Mouse (Mus musculus): Measurements from ENCODE around the gene Igfbp2. TPM values are rescaled to one million over a fixed set of nuclear protein-coding genes. Genes with fewer than 3 reads are reported as not detected.
A peak's percentile ranks its signal among the peaks of the same experiment; 100 is the strongest.

Igfbp2 gene
- 379 and 399 TPM in 2 replicates for polyA plus RNA-seq (2015; fragmentation: Nextera tagmentation; extraction: Ambion mirVana)

- WGBS: 2% methylated on average over 44 of the region's 58 CpGs
- H3K27me3 ChIP-seq: no peaks in the 10 kb centered on the region
- H3K9me3 ChIP-seq: no peaks in the 10 kb centered on the region
- peak within 1 kb of the TSS; percentile 57 for H3K9ac ChIP-seq
- H3K4me1 ChIP-seq: peaks cover 44% of the 10 kb centered on the region
- H3K4me3 ChIP-seq: peak within 1 kb of the TSS; percentile 61
- peak within 1 kb of the TSS; percentile 97 for H3K4me2 ChIP-seq
- H3K27ac ChIP-seq: peak within 1 kb of the TSS; percentile 48
- ATAC-seq (ENCODE audit: insufficient number of reproducible peaks, low FRiP score, low TSS enrichment, low read depth): peak; percentile 60; the same call in 1 of the 2 replicates
- no peaks in the 10 kb centered on the region for H3K36me3 ChIP-seq
Observed at GRCm38 (mm10) chr1:72823751-72824706, at the start of gene Igfbp2. TSS of gene Igfbp2 (plus strand) at chr1:72824503.

- no peak overlapping the region for H3K9ac ChIP-seq
- no peaks in the 10 kb centered on the region for H3K27me3 ChIP-seq
- H3K4me3 ChIP-seq: no peak overlapping the region
- WGBS: 31% methylated on average over 6 of the region's 6 CpGs
- H3K36me3 ChIP-seq: no peaks in the 10 kb centered on the region
- H3K4me2 ChIP-seq: no peak overlapping the region
- ATAC-seq (ENCODE audit: insufficient number of reproducible peaks, low FRiP score, low TSS enrichment, low read depth): no peak
- no peaks in the 10 kb centered on the region for H3K9me3 ChIP-seq
- peaks cover 6% of the 10 kb centered on the region; the same call in 1 of the 2 replicates for H3K4me1 ChIP-seq
- no peak overlapping the region for H3K27ac ChIP-seq
Observed at GRCm38 (mm10) chr1:72778789-72779188, 45.5 kb upstream of the Igfbp2 start.

- Histone ChIP-seq H3K4me2 (no peak overlapping the region), H3K4me1 (peaks cover 6% of the 10 kb centered on the region; the same call in 1 of the 2 replicates), H3K4me3 (no peak overlapping the region), H3K27ac (no peak overlapping the region), H3K27me3 (no peaks in the 10 kb centered on the region), H3K9ac (no peak overlapping the region), H3K36me3 (no peaks in the 10 kb centered on the region), H3K9me3 (no peaks in the 10 kb centered on the region)
- ATAC-seq (ENCODE audit: insufficient number of reproducible peaks, low FRiP score, low TSS enrichment, low read depth): no peak
- 39% methylated on average over 7 of the region's 7 CpGs for WGBS
Observed at GRCm38 (mm10) chr1:72780720-72781119, 43.6 kb upstream of the Igfbp2 start.

GRCm38 (mm10) chr1:72783341-72783740 is 41.0 kb upstream of the Igfbp2 start:
- WGBS: 49% methylated on average over 2 of the region's 2 CpGs

GRCm38 (mm10) chr1:72784018-72784417 is 40.3 kb upstream of the Igfbp2 start:
- H3K4me3 ChIP-seq: no peak overlapping the region
- H3K9ac ChIP-seq: no peak overlapping the region
- no peak overlapping the region for H3K4me2 ChIP-seq
- no peaks in the 10 kb centered on the region for H3K27me3 ChIP-seq
- H3K36me3 ChIP-seq: no peaks in the 10 kb centered on the region
- no peaks in the 10 kb centered on the region for H3K9me3 ChIP-seq
- peaks cover 3% of the 10 kb centered on the region; the same call in 1 of the 2 replicates for H3K4me1 ChIP-seq
- WGBS: 23% methylated on average over 7 of the region's 7 CpGs
- ATAC-seq (ENCODE audit: insufficient number of reproducible peaks, low FRiP score, low TSS enrichment, low read depth): no peak
- H3K27ac ChIP-seq: no peak overlapping the region

More at GRCm38 (mm10) chr1:72783341-72783740, 41.0 kb upstream of the Igfbp2 start:
- Histone ChIP-seq H3K4me3 (no peak overlapping the region), H3K9ac (no peak overlapping the region), H3K4me1 (peaks cover 6% of the 10 kb centered on the region; the same call in 1 of the 2 replicates), H3K36me3 (no peaks in the 10 kb centered on the region), H3K27ac (no peak overlapping the region), H3K4me2 (no peak overlapping the region), H3K27me3 (no peaks in the 10 kb centered on the region), H3K9me3 (no peaks in the 10 kb centered on the region)
- no peak for ATAC-seq (ENCODE audit: insufficient number of reproducible peaks, low FRiP score, low TSS enrichment, low read depth)

- WGBS: 57% methylated on average over 3 of the region's 3 CpGs
- Histone ChIP-seq H3K9ac (no peak overlapping the region), H3K4me1 (no peaks in the 10 kb centered on the region), H3K27me3 (no peaks in the 10 kb centered on the region), H3K4me2 (no peak overlapping the region), H3K36me3 (no peaks in the 10 kb centered on the region), H3K9me3 (no peaks in the 10 kb centered on the region), H3K27ac (no peak overlapping the region), H3K4me3 (no peak overlapping the region)
- no peak for ATAC-seq (ENCODE audit: insufficient number of reproducible peaks, low FRiP score, low TSS enrichment, low read depth)
Observed at GRCm38 (mm10) chr1:72790670-72791069, 33.6 kb upstream of the Igfbp2 start.

- no peak overlapping the region for H3K9ac ChIP-seq
- no peak overlapping the region for H3K4me3 ChIP-seq
- no peaks in the 10 kb centered on the region for H3K36me3 ChIP-seq
- H3K27me3 ChIP-seq: no peaks in the 10 kb centered on the region
- ATAC-seq (ENCODE audit: insufficient number of reproducible peaks, low FRiP score, low TSS enrichment, low read depth): no peak
- no peaks in the 10 kb centered on the region for H3K4me1 ChIP-seq
- no peak overlapping the region for H3K4me2 ChIP-seq
- H3K27ac ChIP-seq: no peak overlapping the region
- H3K9me3 ChIP-seq: no peaks in the 10 kb centered on the region
Observed at GRCm38 (mm10) chr1:72791743-72792142, 32.6 kb upstream of the Igfbp2 start.

- Histone ChIP-seq H3K27me3 (no peaks in the 10 kb centered on the region), H3K4me2 (no peak overlapping the region)
- WGBS: 52% methylated on average over 1 of the region's 1 CpGs
Observed at GRCm38 (mm10) chr1:72792262-72792661, 32.0 kb upstream of the Igfbp2 start.

GRCm38 (mm10) chr1:72793230-72793629 is 31.1 kb upstream of the Igfbp2 start:
- Histone ChIP-seq H3K9ac (no peak overlapping the region), H3K36me3 (no peaks in the 10 kb centered on the region), H3K4me2 (no peak overlapping the region), H3K4me1 (no peaks in the 10 kb centered on the region), H3K4me3 (no peak overlapping the region), H3K9me3 (no peaks in the 10 kb centered on the region), H3K27ac (no peak overlapping the region), H3K27me3 (no peaks in the 10 kb centered on the region)
- no peak for ATAC-seq (ENCODE audit: insufficient number of reproducible peaks, low FRiP score, low TSS enrichment, low read depth)

More at GRCm38 (mm10) chr1:72792262-72792661, 32.0 kb upstream of the Igfbp2 start:
- no peaks in the 10 kb centered on the region for H3K36me3 ChIP-seq
- no peaks in the 10 kb centered on the region for H3K4me1 ChIP-seq
- ATAC-seq (ENCODE audit: insufficient number of reproducible peaks, low FRiP score, low TSS enrichment, low read depth): no peak
- H3K4me3 ChIP-seq: no peak overlapping the region
- H3K9me3 ChIP-seq: no peaks in the 10 kb centered on the region
- H3K9ac ChIP-seq: no peak overlapping the region
- H3K27ac ChIP-seq: no peak overlapping the region

GRCm38 (mm10) chr1:72796128-72796527 is 28.2 kb upstream of the Igfbp2 start:
- no peak for ATAC-seq (ENCODE audit: insufficient number of reproducible peaks, low FRiP score, low TSS enrichment, low read depth)
- no peaks in the 10 kb centered on the region for H3K4me1 ChIP-seq
- H3K9me3 ChIP-seq: no peaks in the 10 kb centered on the region
- no peak overlapping the region for H3K4me2 ChIP-seq
- H3K9ac ChIP-seq: no peak overlapping the region
- H3K27ac ChIP-seq: no peak overlapping the region
- H3K4me3 ChIP-seq: no peak overlapping the region
- H3K36me3 ChIP-seq: no peaks in the 10 kb centered on the region
- H3K27me3 ChIP-seq: no peaks in the 10 kb centered on the region
- WGBS: 85% methylated on average over 2 of the region's 2 CpGs

- no peak overlapping the region for H3K4me2 ChIP-seq
- H3K27ac ChIP-seq: no peak overlapping the region
- no peaks in the 10 kb centered on the region for H3K4me1 ChIP-seq
- H3K27me3 ChIP-seq: no peaks in the 10 kb centered on the region
- 62% methylated on average over 4 of the region's 4 CpGs for WGBS
- no peak overlapping the region for H3K4me3 ChIP-seq
- H3K9me3 ChIP-seq: no peaks in the 10 kb centered on the region
- ATAC-seq (ENCODE audit: insufficient number of reproducible peaks, low FRiP score, low TSS enrichment, low read depth): no peak
- H3K36me3 ChIP-seq: no peaks in the 10 kb centered on the region
- no peak overlapping the region for H3K9ac ChIP-seq
Observed at GRCm38 (mm10) chr1:72797102-72797665, 27.1 kb upstream of the Igfbp2 start.

GRCm38 (mm10) chr1:72798441-72798840 is 25.9 kb upstream of the Igfbp2 start:
- H3K4me3 ChIP-seq: no peak overlapping the region
- H3K36me3 ChIP-seq: no peaks in the 10 kb centered on the region
- H3K4me2 ChIP-seq: no peak overlapping the region
- 75% methylated on average over 2 of the region's 2 CpGs for WGBS
- ATAC-seq (ENCODE audit: insufficient number of reproducible peaks, low FRiP score, low TSS enrichment, low read depth): no peak
- no peaks in the 10 kb centered on the region for H3K27me3 ChIP-seq
- no peak overlapping the region for H3K27ac ChIP-seq
- H3K4me1 ChIP-seq: no peaks in the 10 kb centered on the region
- no peaks in the 10 kb centered on the region for H3K9me3 ChIP-seq
- H3K9ac ChIP-seq: no peak overlapping the region
